Mouse (Mus musculus): Measurements from ENCODE around the gene Hbb-bt.

GRCm38 (mm10) chr7:103810296-103810695 lies 3.5 kb downstream of the Hbb-bt start:
- TF ChIP-seq TAL1 (IDR thresholded peaks at IDR 0.05; ENCODE audit: low read length) (peak; percentile 52; the same call in 1 of the 2 replicates), POLR2AphosphoS5 (IDR thresholded peaks at IDR 0.05; ENCODE audit: borderline replicate concordance, low read depth, low read length) (no peak; the same call in 1 of the 2 replicates), MAX (IDR thresholded peaks at IDR 0.05; ENCODE audit: low read length) (peak; percentile 18; the same call in 1 of the 2 replicates), RAD21 (IDR thresholded peaks at IDR 0.05; ENCODE audit: low read depth, low read length) (no peak), RCOR1 (IDR thresholded peaks at IDR 0.05; ENCODE audit: low read depth, low read length) (peak; percentile 48), MXI1 (IDR thresholded peaks at IDR 0.05; ENCODE audit: low read depth, low read length) (peak; percentile 67; the same call in 1 of the 2 replicates), ELF1 (IDR thresholded peaks at IDR 0.05; ENCODE audit: low read depth, low read length) (no peak), CTCF (IDR thresholded peaks at IDR 0.05 in 2 of 3, conservative IDR thresholded peaks at IDR 0.05 in 1 of 3; ENCODE audit: control insufficient read depth in 1 of 3, insufficient read depth in 1 of 3, low read depth in 2 of 3, low read length in 3 of 3, poor library complexity in 1 of 3, severe bottlenecking in 1 of 3) (no peak), HCFC1 (IDR thresholded peaks at IDR 0.05; ENCODE audit: low read depth, low read length) (no peak), ETS1 (IDR thresholded peaks at IDR 0.05; ENCODE audit: low read depth, low read length) (peak; percentile 77), USF2 (IDR thresholded peaks at IDR 0.05; ENCODE audit: borderline replicate concordance in 1 of 2, insufficient read depth in 1 of 2, low read depth in 1 of 2, low read length in 2 of 2) (no peak), POLR2A (IDR thresholded peaks at IDR 0.05; ENCODE audit: control insufficient read depth in 1 of 2, insufficient read depth in 1 of 2, low read depth in 1 of 2, low read length in 2 of 2, poor library complexity in 1 of 2) (no peak), E2F4 (IDR thresholded peaks at IDR 0.05; ENCODE audit: borderline replicate concordance, low read depth, low read length) (no peak), NELFE (IDR thresholded peaks at IDR 0.05; ENCODE audit: low read depth, low read length) (no peak)
